Mouse (Mus musculus) heart, adult 2 months (tissue): Measurements from ENCODE around the gene Laptm4a. TPM values are rescaled to one million over a fixed set of nuclear protein-coding genes. Genes with fewer than 3 reads are reported as not detected.

ENCODE experiments used
- DNase-seq, 2 experiments: peaks; one replicate each; pipeline ENCODE4 v3.0.0; 2021
- H3K27ac ChIP-seq: fragments of 200-600 bp; 2 replicates; pipeline ENCODE4 v1.8.1; 2022
- H3K27me3 ChIP-seq: fragments of 200-500 bp; 2 replicates; pipeline ENCODE4 v1.6.1; 2012; ENCODE audit warnings: mild to moderate bottlenecking, low read length, inconsistent platforms, mixed read lengths; ENCODE audit not compliant: control insufficient read depth, insufficient read depth
- H3K36me3 ChIP-seq: fragments of 200-500 bp; 2 replicates; pipeline ENCODE4 v1.6.1; 2012; ENCODE audit warnings: low read length, inconsistent platforms; ENCODE audit not compliant: control insufficient read depth, insufficient read depth
- H3K4me1 ChIP-seq: fragments of 200-500 bp; 2 replicates; pipeline ENCODE4 v1.6.1; 2011; ENCODE audit warnings: low read length; ENCODE audit not compliant: control insufficient read depth, insufficient read depth
- H3K4me3 ChIP-seq: fragments of 200-600 bp; 2 replicates; pipeline ENCODE4 v1.8.1; 2022
- H3K79me2 ChIP-seq: fragments of 200-500 bp; replicated peaks from 2 replicates; pipeline ENCODE4 v1.6.1; 2012; ENCODE audit warnings: mild to moderate bottlenecking, inconsistent platforms, low read length, moderate library complexity, mixed read lengths; ENCODE audit not compliant: control insufficient read depth, insufficient read depth
- H3K9ac ChIP-seq: fragments of 200-500 bp; 2 replicates; pipeline ENCODE4 v1.6.1; 2012; ENCODE audit warnings: low read depth, mild to moderate bottlenecking, control low read depth, inconsistent platforms, low read length, mixed read lengths
- CTCF ChIP-seq: fragments of 200-600 bp; IDR thresholded peaks from 2 replicates; pipeline ENCODE4 v1.8.1; 2022; ENCODE audit warnings: antibody characterized with exemption, mild to moderate bottlenecking, moderate library complexity
- EP300 ChIP-seq: fragments of 200-500 bp; IDR thresholded peaks from 2 replicates; pipeline ENCODE4 v1.6.1; 2011; ENCODE audit warnings: low read depth, low read length, control low read depth; ENCODE audit not compliant: insufficient read depth
- POLR2A ChIP-seq: fragments of 200-500 bp; IDR thresholded peaks from 2 replicates; pipeline ENCODE4 v1.6.1; 2011; ENCODE audit warnings: mild to moderate bottlenecking, low read depth, low read length, control low read depth; ENCODE audit not compliant: insufficient read depth
- WGBS: fragments of 180-500 bp; shearing (Covaris S2); methylation state at CpG from one replicate; pipeline ENCODE4 v1.1.7; 2018; 5-methylcytosine and 5-hydroxymethylcytosine counted together
- intact Hi-C: fragments of 180-260 bp; cut with DNase I; formaldehyde crosslinking; loops from one replicate; pipeline ENCODE4 v1.15.1; 2025
- polyA plus RNA-seq: library from polyadenylated mRNA; depleted of rRNA; stranded (reverse); fragments of >200 nt; gene quantifications from 2 replicates; pipeline ENCODE4 v1.2.3, GENCODE M21; 2012
- total RNA-seq, 2 experiments: library from RNA; stranded (reverse); gene quantifications; 2 replicates each; pipeline ENCODE4 v1.2.3; 2021

The Laptm4a gene
- total and polyA plus RNA-seq, 3 experiments = 314 to 372 (median 366) TPM

- no peaks in the 10 kb centered on the region for H3K4me1 ChIP-seq
- no peak overlapping the region for H3K4me3 ChIP-seq
- H3K79me2 ChIP-seq = no peaks in the 10 kb centered on the region
- no peak overlapping the region for H3K9ac ChIP-seq
- peaks cover 9% of the 10 kb centered on the region for H3K36me3 ChIP-seq
- TF ChIP-seq POLR2A (no peak), CTCF (no peak), EP300 (no peak)
- no peaks in the 10 kb centered on the region for H3K27me3 ChIP-seq
- WGBS = 67% methylated on average over 12 of the region's 12 CpGs
- no peak overlapping the region for H3K27ac ChIP-seq
- intact Hi-C loops = no loop called here
- DNase-seq = no peak
These were observed 18.8 kb downstream of the Laptm4a start for GRCm38 (mm10) chr12:8940011-8941005.

DNA sequence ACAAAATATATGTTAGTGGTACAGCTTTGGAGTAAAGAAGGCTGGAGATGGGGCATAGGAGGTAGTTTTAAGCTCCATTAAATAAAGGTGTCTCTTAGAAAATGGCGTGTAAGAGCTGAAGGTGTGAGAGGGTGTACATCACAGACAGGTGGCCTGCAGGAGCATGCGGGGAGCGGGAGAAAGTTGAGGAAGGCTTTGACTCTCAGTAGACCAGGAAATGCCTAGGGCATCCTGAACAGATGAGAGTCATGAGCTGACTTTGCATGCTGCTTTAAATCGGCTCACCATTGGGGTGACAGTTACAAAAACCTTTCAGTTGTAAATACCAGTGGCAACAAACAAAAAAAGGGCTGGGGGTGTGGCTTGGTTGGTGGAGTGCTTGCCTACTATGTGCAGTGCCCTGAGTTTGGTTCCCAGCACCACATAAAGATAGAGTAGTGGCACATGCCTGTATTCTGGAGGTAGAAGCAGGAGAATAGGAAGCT is 19.7 kb downstream of the Laptm4a start:
- Histone ChIP-seq H3K9ac (no peak overlapping the region), H3K4me1 (no peaks in the 10 kb centered on the region), H3K27ac (no peak overlapping the region), H3K27me3 (no peaks in the 10 kb centered on the region), H3K4me3 (no peak overlapping the region), H3K79me2 (no peaks in the 10 kb centered on the region), H3K36me3 (peaks cover 6% of the 10 kb centered on the region)
- DNase-seq = no peak
- 68% methylated on average over 4 of the region's 4 CpGs for WGBS
- intact Hi-C loops = no loop called here
- TF ChIP-seq CTCF (no peak), EP300 (no peak), POLR2A (no peak)

DNA sequence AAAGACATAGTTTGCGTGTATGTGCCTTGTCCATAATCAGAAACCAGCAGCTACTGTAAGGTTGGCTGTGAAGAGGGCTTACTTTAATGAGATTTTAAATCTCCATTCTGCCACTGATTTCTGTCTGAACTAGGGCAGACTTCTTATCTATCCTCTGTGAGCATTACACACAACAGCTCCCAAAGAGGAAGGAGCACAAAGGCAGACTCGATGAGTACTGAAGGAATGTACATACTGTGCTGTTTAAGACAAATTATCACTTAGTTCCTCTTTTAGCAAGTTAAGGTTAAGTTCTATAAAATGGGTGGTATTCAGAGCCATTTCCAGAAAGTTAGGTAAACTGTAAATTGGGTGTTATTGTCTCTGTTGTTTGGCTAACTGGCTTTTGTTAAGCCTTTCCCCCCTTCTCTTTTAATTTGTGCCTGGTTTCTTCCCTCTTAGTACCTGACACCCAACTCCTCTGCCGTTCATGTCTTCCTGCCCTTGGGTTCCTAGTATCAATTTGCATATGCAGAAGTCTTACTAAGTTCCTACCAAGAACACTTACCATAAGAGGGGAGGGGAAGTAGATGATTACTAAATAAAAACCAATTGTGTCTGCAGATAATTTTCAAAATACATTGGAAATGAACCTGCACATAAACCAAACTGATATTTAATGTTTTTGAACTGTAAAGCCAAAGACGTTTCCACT is 20.4 kb downstream of the Laptm4a start:
- no peak for DNase-seq
- WGBS = 40% methylated on average over 4 of the region's 4 CpGs
- no peaks in the 10 kb centered on the region for H3K79me2 ChIP-seq
- peaks cover 4% of the 10 kb centered on the region for H3K36me3 ChIP-seq
- H3K4me1 ChIP-seq = no peaks in the 10 kb centered on the region
- H3K27me3 ChIP-seq = no peaks in the 10 kb centered on the region
- no peak overlapping the region for H3K4me3 ChIP-seq
- no peak overlapping the region for H3K27ac ChIP-seq
- TF ChIP-seq POLR2A (no peak), CTCF (no peak), EP300 (no peak)
- H3K9ac ChIP-seq = no peak overlapping the region
- intact Hi-C loops = no loop called here

- DNase-seq = no peak
- WGBS = 48% methylated on average over 9 of the region's 9 CpGs
- TF ChIP-seq CTCF (no peak), POLR2A (no peak), EP300 (no peak)
- Histone ChIP-seq H3K36me3 (no peaks in the 10 kb centered on the region), H3K27ac (no peak overlapping the region), H3K9ac (no peak overlapping the region), H3K4me1 (peaks cover 2% of the 10 kb centered on the region; the same call in 1 of the 2 replicates), H3K27me3 (0 out of 2 replicates have a peak, but pooled peaks cover 1% of the 10 kb centered on the region), H3K79me2 (no peaks in the 10 kb centered on the region), H3K4me3 (no peak overlapping the region)
- intact Hi-C loops = no loop called here
These were observed 25.7 kb downstream of the Laptm4a start for GRCm38 (mm10) chr12:8947163-8947562.

GRCm38 (mm10) chr12:8947714-8948464 is 26.4 kb downstream of the Laptm4a start, which contains the start of gene Matn3:
Gene Matn3 (plus strand): TSS chr12:8947929.
- TF ChIP-seq CTCF (peak; percentile 37), POLR2A (no peak), EP300 (no peak)
- DNase-seq = peak; percentile 79 to 83
- Histone ChIP-seq H3K9ac (peak within 1 kb of the TSS; percentile 27; the same call in 1 of the 2 replicates), H3K4me3 (peak within 1 kb of the TSS; percentile 28), H3K79me2 (no peaks in the 10 kb centered on the region), H3K27me3 (0 out of 2 replicates have a peak, but pooled peaks cover 1% of the 10 kb centered on the region), H3K27ac (no peak within 1 kb of the TSS), H3K36me3 (no peaks in the 10 kb centered on the region), H3K4me1 (peaks cover 2% of the 10 kb centered on the region; the same call in 1 of the 2 replicates)
- intact Hi-C loops = no loop called here
- WGBS = 3% methylated on average over 42 of the region's 42 CpGs
